Mouse (Mus musculus): ENCODE data around the gene Tmem129. TPM values are rescaled to one million over a fixed set of nuclear protein-coding genes. Genes with fewer than 3 reads are reported as not detected.

The Tmem129 gene
- polyA plus RNA-seq, 1 experiment from 2014 or later = 39.1 TPM

DNA sequence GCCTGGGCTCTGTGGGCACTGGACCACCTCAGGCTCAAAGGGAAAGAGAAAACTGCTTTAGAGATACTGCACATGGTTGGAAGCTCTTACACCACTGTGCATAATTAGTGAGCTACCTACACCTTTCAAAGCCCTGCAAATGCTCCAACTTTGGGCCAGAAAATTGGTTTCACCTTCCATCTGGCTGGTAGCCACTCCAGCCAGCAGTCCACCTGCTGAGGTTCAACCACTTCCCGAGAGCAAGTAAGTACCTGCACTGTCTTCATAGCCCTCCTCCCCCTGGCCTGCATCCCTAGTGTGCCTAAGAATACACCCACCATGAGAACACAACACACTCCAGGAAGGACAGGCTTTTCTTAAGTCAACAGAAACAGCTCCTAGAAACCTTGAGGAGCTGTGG, 46.4 kb downstream of the Tmem129 start:
- WGBS = 86% methylated on average over 1 of the region's 1 CpGs
- Histone ChIP-seq H3K9me3 (ENCODE audit: control insufficient read depth, low read length) (no peaks in the 10 kb centered on the region), H3K36me3 (ENCODE audit: control insufficient read depth, insufficient read depth) (peaks cover 7% of the 10 kb centered on the region; the same call in 1 of the 2 replicates), H3K4me2 (ENCODE audit: low read length) (no peak overlapping the region), H3K27ac (ENCODE audit: low read length) (no peak overlapping the region), H3K27me3 (replicated peaks; ENCODE audit: control insufficient read depth, insufficient read depth, low read length) (no peaks in the 10 kb centered on the region), H3K9ac (replicated peaks; ENCODE audit: low read depth, low read length) (no peak overlapping the region), H3K4me3 (replicated peaks; ENCODE audit: low read length) (no peak overlapping the region), H3K4me1 (replicated peaks; ENCODE audit: control insufficient read depth, insufficient read depth, low read length) (no peaks in the 10 kb centered on the region)
- no peak for ATAC-seq

DNA sequence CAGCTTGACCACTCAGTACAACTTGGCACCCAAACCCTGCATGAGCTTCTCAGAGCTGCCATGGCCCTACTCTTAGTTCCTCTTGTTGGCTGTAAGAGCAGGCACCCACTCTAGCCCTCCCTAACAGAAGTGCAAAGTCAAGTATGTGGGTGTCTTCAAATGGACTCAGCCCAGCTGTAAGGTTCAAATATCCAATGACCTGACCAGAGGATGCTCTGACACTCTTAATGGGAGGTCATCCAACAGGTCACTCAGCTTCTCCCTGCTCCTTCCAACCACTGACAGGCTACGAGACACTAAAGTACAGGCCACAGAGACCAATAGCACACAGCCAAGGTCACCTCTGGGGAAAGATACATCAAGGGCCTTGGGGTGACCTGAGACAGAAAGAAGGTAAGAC, 49.0 kb downstream of the Tmem129 start:
- Histone ChIP-seq H3K9me3 (ENCODE audit: control insufficient read depth, low read length) (no peaks in the 10 kb centered on the region), H3K27ac (ENCODE audit: low read length) (no peak overlapping the region), H3K36me3 (ENCODE audit: control insufficient read depth, insufficient read depth) (peaks cover 7% of the 10 kb centered on the region; the same call in 1 of the 2 replicates), H3K4me2 (ENCODE audit: low read length) (no peak overlapping the region), H3K9ac (replicated peaks; ENCODE audit: low read depth, low read length) (no peak overlapping the region), H3K4me3 (replicated peaks; ENCODE audit: low read length) (no peak overlapping the region), H3K4me1 (replicated peaks; ENCODE audit: control insufficient read depth, insufficient read depth, low read length) (no peaks in the 10 kb centered on the region), H3K27me3 (replicated peaks; ENCODE audit: control insufficient read depth, insufficient read depth, low read length) (no peaks in the 10 kb centered on the region)
- no peak for ATAC-seq
- WGBS = 91% methylated on average over 1 of the region's 1 CpGs

DNA sequence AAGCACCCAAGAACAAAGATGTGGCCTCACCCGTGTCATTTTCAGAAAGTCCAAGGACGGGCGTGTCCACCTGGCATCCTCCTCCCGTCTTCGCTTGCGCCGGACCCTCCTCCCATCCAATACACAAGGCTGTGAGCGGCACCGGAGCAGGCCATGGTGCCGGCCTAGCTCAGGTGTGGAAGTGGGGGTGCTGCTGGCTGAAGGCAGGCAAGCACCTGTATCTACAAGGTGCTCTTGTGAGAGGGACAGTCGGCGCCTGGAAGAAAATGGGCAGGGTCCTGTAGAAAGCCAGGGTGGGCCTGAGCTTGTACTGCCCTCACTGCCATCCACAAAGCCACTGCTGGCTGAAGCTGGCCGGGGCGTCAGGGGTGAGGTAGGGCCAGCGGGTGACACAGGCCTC, 50.8 kb downstream of the Tmem129 start:
- H3K4me1 ChIP-seq (replicated peaks; ENCODE audit: control insufficient read depth, insufficient read depth, low read length) = no peaks in the 10 kb centered on the region
- 97% methylated on average over 15 of the region's 15 CpGs for WGBS
- no peak overlapping the region for H3K4me2 ChIP-seq (ENCODE audit: low read length)
- no peak overlapping the region for H3K27ac ChIP-seq (ENCODE audit: low read length)
- peaks cover 7% of the 10 kb centered on the region; the same call in 1 of the 2 replicates for H3K36me3 ChIP-seq (ENCODE audit: control insufficient read depth, insufficient read depth)
- H3K27me3 ChIP-seq (replicated peaks; ENCODE audit: control insufficient read depth, insufficient read depth, low read length) = no peaks in the 10 kb centered on the region
- no peak for ATAC-seq
- no peak overlapping the region for H3K9ac ChIP-seq (replicated peaks; ENCODE audit: low read depth, low read length)
- no peak overlapping the region for H3K4me3 ChIP-seq (replicated peaks; ENCODE audit: low read length)
- H3K9me3 ChIP-seq (ENCODE audit: control insufficient read depth, low read length) = no peaks in the 10 kb centered on the region

DNA sequence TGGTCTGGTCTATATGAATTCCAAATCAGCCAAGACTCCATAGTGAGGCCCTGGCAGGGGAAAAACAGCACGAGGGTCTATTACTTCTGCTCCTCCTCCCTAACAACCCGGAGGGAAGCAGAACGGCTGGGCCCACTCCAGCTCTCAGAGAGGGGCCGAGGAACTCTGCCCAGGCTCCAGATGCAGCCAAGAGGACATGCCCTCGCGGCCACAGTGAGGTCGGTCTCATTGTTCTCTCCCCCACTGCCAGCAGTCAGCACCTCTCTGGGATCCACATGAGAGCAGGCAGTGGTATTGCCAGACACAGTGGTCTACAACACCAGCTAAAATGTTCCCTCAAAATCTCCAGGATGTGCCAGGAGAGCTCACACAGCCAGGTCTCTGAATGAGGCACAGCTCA, 51.6 kb downstream of the Tmem129 start:
- Histone ChIP-seq H3K9me3 (ENCODE audit: control insufficient read depth, low read length) (no peaks in the 10 kb centered on the region), H3K27me3 (replicated peaks; ENCODE audit: control insufficient read depth, insufficient read depth, low read length) (no peaks in the 10 kb centered on the region), H3K9ac (replicated peaks; ENCODE audit: low read depth, low read length) (no peak overlapping the region), H3K27ac (ENCODE audit: low read length) (no peak overlapping the region), H3K4me1 (replicated peaks; ENCODE audit: control insufficient read depth, insufficient read depth, low read length) (no peaks in the 10 kb centered on the region), H3K4me2 (ENCODE audit: low read length) (no peak overlapping the region), H3K36me3 (ENCODE audit: control insufficient read depth, insufficient read depth) (peaks cover 7% of the 10 kb centered on the region; the same call in 1 of the 2 replicates), H3K4me3 (replicated peaks; ENCODE audit: low read length) (no peak overlapping the region)
- WGBS = 75% methylated on average over 7 of the region's 7 CpGs
- ATAC-seq = no peak

DNA sequence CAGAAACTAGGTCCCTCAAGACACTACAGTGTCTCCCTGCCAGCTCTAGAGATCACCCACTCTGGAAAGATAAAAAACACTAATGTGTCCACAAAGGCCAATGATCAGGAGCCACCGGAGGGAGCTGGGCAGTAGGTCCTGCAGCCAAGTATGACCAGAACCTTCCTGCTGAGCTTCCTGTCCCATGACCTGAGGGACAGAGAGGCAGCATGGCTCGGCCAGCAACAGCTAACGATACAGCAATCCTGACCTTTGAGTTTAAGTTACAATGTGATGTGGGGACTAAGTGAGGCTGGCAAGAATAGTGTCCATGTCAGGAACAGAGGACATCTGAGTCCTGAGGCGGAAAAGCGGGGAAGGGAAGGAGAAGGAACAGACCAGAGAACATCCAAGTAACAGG, 52.9 kb downstream of the Tmem129 start:
- Histone ChIP-seq H3K27me3 (replicated peaks; ENCODE audit: control insufficient read depth, insufficient read depth, low read length) (no peaks in the 10 kb centered on the region), H3K27ac (ENCODE audit: low read length) (no peak overlapping the region), H3K9ac (replicated peaks; ENCODE audit: low read depth, low read length) (no peak overlapping the region), H3K4me1 (replicated peaks; ENCODE audit: control insufficient read depth, insufficient read depth, low read length) (no peaks in the 10 kb centered on the region), H3K36me3 (ENCODE audit: control insufficient read depth, insufficient read depth) (peaks cover 7% of the 10 kb centered on the region; the same call in 1 of the 2 replicates), H3K9me3 (ENCODE audit: control insufficient read depth, low read length) (no peaks in the 10 kb centered on the region), H3K4me2 (ENCODE audit: low read length) (no peak overlapping the region), H3K4me3 (replicated peaks; ENCODE audit: low read length) (no peak overlapping the region)
- WGBS = 87% methylated on average over 5 of the region's 5 CpGs
- no peak for ATAC-seq

Other genes with a start within 250 kb of the Tmem129 start
- gene Nkx1-1, start 224.4 kb downstream of the Tmem129 start, polyA plus RNA-seq (2015; fragmentation: Nextera tagmentation; extraction: Ambion mirVana) = not detected in 2 replicates
- 39.9 and 41.7 TPM in 2 replicates for gene Fam53a, start 28.8 kb downstream of the Tmem129 start, polyA plus RNA-seq (2015; fragmentation: Nextera tagmentation; extraction: Ambion mirVana)
- gene Gm9903, start 28.5 kb downstream of the Tmem129 start, polyA plus RNA-seq (2015; fragmentation: Nextera tagmentation; extraction: Ambion mirVana) = 0.60 and 0.98 TPM in 2 replicates
- gene Slbp, start 5.8 kb downstream of the Tmem129 start, polyA plus RNA-seq (2015; fragmentation: Nextera tagmentation; extraction: Ambion mirVana) = 126 and 130 TPM in 2 replicates
- gene Tacc3, start 288 bp downstream of the Tmem129 start, polyA plus RNA-seq (2015; fragmentation: Nextera tagmentation; extraction: Ambion mirVana) = 71.9 and 85.2 TPM in 2 replicates
- 29.9 and 33.0 TPM in 2 replicates for gene Fgfr3, start 63.3 kb upstream of the Tmem129 start, polyA plus RNA-seq (2015; fragmentation: Nextera tagmentation; extraction: Ambion mirVana)
- gene Letm1, start 124.4 kb upstream of the Tmem129 start, polyA plus RNA-seq (2015; fragmentation: Nextera tagmentation; extraction: Ambion mirVana) = 66.9 and 68.1 TPM in 2 replicates
- 89.8 and 92.6 TPM in 2 replicates for gene Nsd2, start 162.3 kb upstream of the Tmem129 start, polyA plus RNA-seq (2015; fragmentation: Nextera tagmentation; extraction: Ambion mirVana)

Data from forebrain, embryonic 16.5 days (tissue).